Mouse (Mus musculus) ES-E14 (cell line): ENCODE measurements around the gene Arhgef9. TPM values are rescaled to one million over a fixed set of nuclear protein-coding genes. Genes with fewer than 3 reads are reported as not detected.

Experiments used
- DNase-seq: peaks from one replicate; pipeline ENCODE4 v3.0.0-alpha.2; 2013; ENCODE audit warnings: low read depth, low spot score
- H3K27ac ChIP-seq: 2 replicates; pipeline ENCODE4 v1.5.1; 2012; ENCODE audit warnings: low read depth, mild to moderate bottlenecking, low read length, moderate library complexity, mixed read lengths; ENCODE audit not compliant: poor library complexity, insufficient read depth, severe bottlenecking
- H3K36me3 ChIP-seq: 2 replicates; pipeline ENCODE4 v1.6.1; 2012; ENCODE audit warnings: mild to moderate bottlenecking, low read length, moderate library complexity, mixed read lengths; ENCODE audit not compliant: control insufficient read depth, poor library complexity, insufficient read depth, severe bottlenecking
- H3K4me1 ChIP-seq, 2 experiments: fragments of 150-350 bp in 1 of 2; sonication (generic) in 1 of 2; 2 replicates each; pipeline ENCODE4 v1.6.1; 2012; ENCODE audit warnings: low read length in 2 of 2, mild to moderate bottlenecking in 1 of 2, mixed read lengths in 1 of 2; ENCODE audit not compliant: control insufficient read depth in 2 of 2, insufficient read depth in 2 of 2, poor library complexity in 1 of 2
- H3K4me3 ChIP-seq, 2 experiments: fragments of 150-350 bp in 1 of 2; sonication (generic) in 1 of 2; 2 replicates each; pipeline ENCODE4 v1.5.1; 2012; ENCODE audit warnings: low read length in 2 of 2, low read depth in 1 of 2, mild to moderate bottlenecking in 1 of 2, mixed read lengths in 1 of 2; ENCODE audit not compliant: insufficient read depth in 1 of 2, poor library complexity in 1 of 2, severe bottlenecking in 1 of 2
- H3K9ac ChIP-seq: 2 replicates; pipeline ENCODE4 v1.6.1; 2012; ENCODE audit warnings: low read depth, mild to moderate bottlenecking, low read length, mixed read lengths; ENCODE audit not compliant: poor library complexity, insufficient read depth, severe bottlenecking
- H3K9me3 ChIP-seq: fragments of 150-350 bp; sonication (generic); 2 replicates; pipeline ENCODE4 v1.6.1; 2012; ENCODE audit warnings: low read depth, mild to moderate bottlenecking, low read length; ENCODE audit not compliant: control insufficient read depth, insufficient read depth
- CHD2 ChIP-seq: IDR thresholded peaks from 2 replicates; pipeline ENCODE4 v1.6.1; 2014; ENCODE audit warnings: mild to moderate bottlenecking, low read depth, low read length, inconsistent platforms
- HCFC1 ChIP-seq: IDR thresholded peaks from 2 replicates; pipeline ENCODE4 v1.6.1; 2012; ENCODE audit warnings: low read length, inconsistent platforms, borderline replicate concordance; ENCODE audit not compliant: insufficient read depth
- MAFK ChIP-seq: IDR thresholded peaks from 2 replicates; pipeline ENCODE4 v1.6.1; 2014; ENCODE audit warnings: mild to moderate bottlenecking, low read depth, low read length, inconsistent platforms; ENCODE audit not compliant: insufficient read depth
- ZC3H11A ChIP-seq: IDR thresholded peaks from 2 replicates; pipeline ENCODE4 v1.6.1; 2012; ENCODE audit warnings: low read depth, mild to moderate bottlenecking, inconsistent platforms, low read length, borderline replicate concordance
- ZNF384 ChIP-seq: IDR thresholded peaks from 2 replicates; pipeline ENCODE4 v1.6.1; 2012; ENCODE audit warnings: low read depth, low read length, inconsistent platforms
- in situ Hi-C, 2 experiments: fragments of 600-800 bp; cut with MboI; formaldehyde crosslinking; loops; one replicate each; pipeline ENCODE4 v1.15.1; 2025; ENCODE audit warnings: low sequenced_read_pairs in 2 of 2, inconsistent platforms in 1 of 2; ENCODE audit not compliant: unreplicated experiment in 2 of 2
- total RNA-seq: library from RNA; depleted of rRNA; stranded (reverse); fragments of 300-350 nt; gene quantifications from 2 replicates; pipeline ENCODE4 v1.2.3, GENCODE M21; 2012; rRNA removed

The Arhgef9 gene
- 2.1 and 2.6 TPM in 2 replicates for total RNA-seq

DNA sequence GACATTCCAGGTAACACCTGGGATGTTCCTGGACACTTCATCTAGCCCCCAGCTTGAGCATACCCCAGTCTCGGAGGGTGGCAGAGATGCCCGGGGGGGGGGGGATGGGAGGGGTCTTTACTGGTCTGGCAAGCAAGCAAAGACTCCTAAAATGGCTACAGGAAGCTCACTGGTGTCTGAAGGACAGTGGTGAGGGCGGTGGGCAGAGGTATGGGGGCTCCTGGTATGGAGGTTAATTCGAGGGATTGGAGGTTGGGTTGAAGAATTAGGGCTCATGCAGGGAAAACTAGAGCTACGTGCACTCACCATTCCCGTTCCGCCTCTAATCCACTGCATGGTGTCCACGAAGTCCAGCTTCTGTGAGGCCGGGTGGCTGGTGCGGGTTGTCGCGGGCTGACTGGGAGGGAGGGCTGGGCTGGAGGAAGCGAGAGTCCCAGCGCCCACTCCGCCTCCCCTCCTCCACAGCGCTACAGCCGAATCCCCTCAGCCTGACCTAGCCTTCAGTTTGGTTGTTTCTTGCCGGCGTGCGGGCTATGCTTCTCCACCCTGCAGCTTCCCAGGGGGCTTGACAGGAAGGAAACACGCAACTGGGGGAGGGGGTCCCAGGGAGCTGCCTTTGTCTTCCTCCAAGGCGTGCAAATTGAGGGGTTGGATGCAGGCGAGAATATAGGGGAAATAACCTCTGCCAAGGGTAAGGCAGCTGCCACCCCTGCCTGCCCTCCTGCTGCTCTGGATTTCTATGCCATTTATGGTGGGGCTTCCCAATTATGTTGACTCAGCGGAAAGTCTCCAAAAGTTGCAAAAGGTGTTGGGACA lies at the start of gene Arhgef9:
Gene Arhgef9, minus strand, starts transcription at position 753 of the 816 bp plus-strand sequence.
- H3K4me3 ChIP-seq, result peak within 1 kb of the TSS in 1 of 2 experiments; percentile 27; a peak in 2 of 4 replicates
- no peak within 1 kb of the TSS for H3K9ac ChIP-seq
- no peaks in the 10 kb centered on the region for H3K4me1 ChIP-seq
- in situ Hi-C loops, result no loop called here
- H3K27ac ChIP-seq, result no peak within 1 kb of the TSS
- H3K9me3 ChIP-seq, result no peaks in the 10 kb centered on the region
- H3K36me3 ChIP-seq, result no peaks in the 10 kb centered on the region
- TF ChIP-seq MAFK (peak; percentile 69; the same call in 1 of the 2 replicates), HCFC1 (no peak)
- no peak for DNase-seq

DNA sequence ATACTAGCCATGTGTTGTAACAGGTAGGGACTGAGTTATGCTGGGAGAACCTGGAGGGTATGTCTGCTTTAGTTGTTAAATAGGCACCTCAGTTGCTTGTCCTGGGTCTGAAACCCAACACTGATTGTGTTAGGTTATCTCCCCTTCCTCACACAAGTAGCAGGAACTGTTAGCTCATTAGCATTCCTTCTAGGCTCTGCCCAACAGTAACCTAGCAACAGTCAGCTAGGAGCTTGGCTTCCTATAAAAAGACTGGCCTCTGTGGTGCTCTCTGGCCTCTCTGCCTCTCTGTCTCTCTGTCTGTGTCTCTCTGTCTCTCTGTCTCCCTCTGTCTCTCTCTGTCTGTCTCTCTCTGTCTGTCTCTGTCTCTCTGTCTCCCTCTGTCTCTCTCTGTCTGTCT lies 42.2 kb upstream of the Arhgef9 start:
- Histone ChIP-seq H3K4me3 (no peak overlapping the region), H3K4me1 (no peaks in the 10 kb centered on the region), H3K36me3 (no peaks in the 10 kb centered on the region), H3K9me3 (no peaks in the 10 kb centered on the region), H3K9ac (no peak overlapping the region), H3K27ac (no peak overlapping the region)
- DNase-seq, result no peak
- in situ Hi-C loops, result no loop called here
- no peak for TF ChIP-seq ZC3H11A
- no peak for TF ChIP-seq MAFK
- no peak for TF ChIP-seq ZNF384
- TF ChIP-seq HCFC1, result no peak
- TF ChIP-seq CHD2, result no peak

DNA sequence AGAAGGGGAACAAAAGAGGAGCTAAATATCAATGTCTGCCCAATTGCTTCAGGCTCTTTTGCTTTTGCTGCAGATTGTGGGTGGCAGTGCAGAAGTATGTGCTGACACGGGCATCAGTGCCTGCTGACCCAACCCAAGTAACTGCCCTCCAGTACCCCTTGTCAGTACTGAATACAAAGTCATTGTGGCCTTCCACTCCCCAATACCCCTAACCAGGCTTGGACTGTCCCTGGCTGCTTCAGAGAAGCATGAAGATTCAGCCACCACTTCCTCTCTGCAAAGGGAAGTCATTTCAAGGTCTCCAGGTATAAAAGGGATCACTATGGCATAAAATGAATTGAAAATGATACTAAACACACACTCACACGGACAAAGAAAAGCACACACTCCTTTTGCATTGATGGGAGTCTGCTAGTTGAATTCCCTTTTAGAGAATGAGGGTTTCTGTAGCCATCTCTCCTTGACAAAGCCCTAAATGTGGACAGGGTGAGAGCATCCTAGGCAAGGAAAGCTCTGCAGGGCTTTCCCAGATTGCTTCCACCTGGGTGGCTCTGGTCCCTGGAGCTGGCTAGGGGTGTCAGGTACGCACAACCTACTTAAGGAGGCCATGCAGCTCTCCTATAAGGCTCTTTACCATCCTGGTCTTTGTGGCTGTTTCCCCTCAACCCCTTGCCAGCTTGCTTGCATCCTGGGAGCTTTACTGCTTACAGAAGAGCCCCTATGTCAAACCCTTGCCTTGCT lies 1.1 kb downstream of the Arhgef9 start:
- H3K4me3 ChIP-seq, result no peak overlapping the region
- no peaks in the 10 kb centered on the region for H3K36me3 ChIP-seq
- no peak for DNase-seq
- no peaks in the 10 kb centered on the region for H3K4me1 ChIP-seq
- TF ChIP-seq MAFK (no peak), ZNF384 (no peak), HCFC1 (no peak), CHD2 (no peak), ZC3H11A (no peak)
- no peak overlapping the region for H3K9ac ChIP-seq
- H3K9me3 ChIP-seq, result no peaks in the 10 kb centered on the region
- no peak overlapping the region for H3K27ac ChIP-seq
- in situ Hi-C loops, result no loop called here

DNA sequence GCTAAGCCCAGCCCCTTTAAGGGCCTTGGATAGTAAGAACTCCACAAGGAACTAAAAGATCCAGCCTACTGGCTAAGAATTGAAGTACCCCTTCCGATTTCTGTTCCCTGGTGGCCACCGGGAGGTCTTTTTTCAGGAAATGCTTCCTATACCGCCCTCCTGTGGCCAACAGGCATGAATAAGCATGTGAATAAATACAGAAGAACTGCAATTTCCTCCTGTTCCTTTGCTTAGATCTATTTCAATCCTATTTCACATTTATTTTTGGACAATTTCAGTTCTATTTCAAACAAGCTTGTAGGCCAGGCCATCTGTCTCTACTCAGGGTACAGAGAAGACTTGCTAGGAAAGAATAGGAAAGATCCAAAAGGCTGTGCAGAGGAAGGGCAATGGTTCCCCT lies 20.7 kb downstream of the Arhgef9 start:
- Histone ChIP-seq H3K36me3 (no peaks in the 10 kb centered on the region), H3K9me3 (no peaks in the 10 kb centered on the region), H3K9ac (no peak overlapping the region), H3K4me1 (no peaks in the 10 kb centered on the region), H3K4me3 (no peak overlapping the region), H3K27ac (no peak overlapping the region)
- no peak for TF ChIP-seq MAFK
- no peak for TF ChIP-seq CHD2
- peak; percentile 63; the same call in 1 of the 2 replicates for TF ChIP-seq ZC3H11A
- peak; percentile 31 for DNase-seq
- in situ Hi-C loops, result no loop called here
